Mouse (Mus musculus) C2C12 (cell line): Measurements from ENCODE around the gene Ptprm. TPM values are rescaled to one million over a fixed set of nuclear protein-coding genes. Genes with fewer than 3 reads are reported as not detected.

Source experiments
- H3K27me3 ChIP-seq: one replicate; pipeline ENCODE4 v1.6.1; 2011; ENCODE audit not compliant: control insufficient read depth, insufficient read depth, insufficient read length
- H3K36me3 ChIP-seq: one replicate; pipeline ENCODE4 v1.6.1; 2011; ENCODE audit not compliant: control insufficient read depth, insufficient read depth
- H3K4me3 ChIP-seq: one replicate; pipeline ENCODE4 v1.5.1; 2011; ENCODE audit warnings: mild to moderate bottlenecking, control low read depth; ENCODE audit not compliant: poor library complexity, insufficient read depth, severe bottlenecking
- H3K79me2 ChIP-seq: one replicate; pipeline ENCODE4 v1.6.1; 2011; ENCODE audit not compliant: control insufficient read depth, insufficient read depth
- H3K79me3 ChIP-seq: one replicate; pipeline ENCODE4 v1.6.1; 2011; ENCODE audit warnings: low read depth, control low read depth
- H3ac ChIP-seq: one replicate; pipeline ENCODE3; 2011; ENCODE audit warnings: low read depth; ENCODE audit not compliant: control insufficient read depth, insufficient read length
- CEBPB ChIP-seq: IDR thresholded peaks from one replicate; pipeline ENCODE4 v1.6.1; 2011; ENCODE audit warnings: low read depth, mild to moderate bottlenecking, control low read depth, moderate library complexity
- CTCF ChIP-seq: IDR thresholded peaks from one replicate; pipeline ENCODE4 v1.5.1; 2011; ENCODE audit not compliant: control insufficient read depth, insufficient read depth, insufficient read length
- FOSL1 ChIP-seq: IDR thresholded peaks from one replicate; pipeline ENCODE4 v1.8.0; 2011; ENCODE audit warnings: mild to moderate bottlenecking, low read length; ENCODE audit not compliant: poor library complexity, insufficient read depth, severe bottlenecking
- MAX ChIP-seq: IDR thresholded peaks from one replicate; pipeline ENCODE4 v1.6.1; 2011; ENCODE audit warnings: mild to moderate bottlenecking, control low read depth
- MYOD1 ChIP-seq: IDR thresholded peaks from one replicate; pipeline ENCODE4 v1.6.1; 2011; ENCODE audit warnings: low read depth; ENCODE audit not compliant: control insufficient read depth, insufficient read length
- MYOG ChIP-seq: IDR thresholded peaks from one replicate; pipeline ENCODE4 v1.6.1; 2011; ENCODE audit not compliant: control insufficient read depth, insufficient read length; ENCODE audit errors: extremely low read depth
- USF1 ChIP-seq: IDR thresholded peaks from one replicate; pipeline ENCODE4 v1.6.1; 2011; ENCODE audit warnings: low read depth, mild to moderate bottlenecking, control low read depth, moderate library complexity
- polyA plus RNA-seq: library from polyadenylated mRNA; unstranded; fragments of >200 nt; fragmentation: generic; extraction: Trizol; gene quantifications from one replicate; pipeline ENCODE4 v1.2.1, GENCODE M21; 2012; ENCODE audit warnings: missing spikeins

Gene Ptprm
- polyA plus RNA-seq, 1 experiment = 4.4 TPM

- Histone ChIP-seq H3K36me3 (no peaks in the 10 kb centered on the region), H3K79me3 (no peaks in the 10 kb centered on the region), H3ac (no peak overlapping the region), H3K4me3 (no peak overlapping the region), H3K27me3 (no peaks in the 10 kb centered on the region), H3K79me2 (no peaks in the 10 kb centered on the region)
- TF ChIP-seq FOSL1 (no peak), USF1 (no peak), CEBPB (no peak)
Measured at GRCm38 (mm10) chr17:66761326-66762296, 592.6 kb downstream of the Ptprm start.

GRCm38 (mm10) chr17:66757025-66757511, 597.2 kb downstream of the Ptprm start:
- Histone ChIP-seq H3K27me3 (no peaks in the 10 kb centered on the region), H3K79me2 (no peaks in the 10 kb centered on the region), H3K4me3 (no peak overlapping the region), H3K36me3 (no peaks in the 10 kb centered on the region), H3ac (no peak overlapping the region), H3K79me3 (no peaks in the 10 kb centered on the region)
- no peak for TF ChIP-seq USF1
- no peak for TF ChIP-seq CTCF

- H3ac ChIP-seq = no peak overlapping the region
- H3K4me3 ChIP-seq = no peak overlapping the region
- H3K27me3 ChIP-seq = no peaks in the 10 kb centered on the region
- H3K79me2 ChIP-seq = no peaks in the 10 kb centered on the region
- no peaks in the 10 kb centered on the region for H3K36me3 ChIP-seq
- TF ChIP-seq FOSL1 (no peak), MYOG (no peak), MAX (no peak), USF1 (no peak), CTCF (no peak), CEBPB (no peak), MYOD1 (no peak)
- no peaks in the 10 kb centered on the region for H3K79me3 ChIP-seq
Measured at GRCm38 (mm10) chr17:66756500-66756899, 597.8 kb downstream of the Ptprm start.

GRCm38 (mm10) chr17:66755191-66755654, 599.0 kb downstream of the Ptprm start:
- Histone ChIP-seq H3K79me3 (no peaks in the 10 kb centered on the region), H3K79me2 (no peaks in the 10 kb centered on the region), H3ac (no peak overlapping the region), H3K27me3 (no peaks in the 10 kb centered on the region), H3K36me3 (no peaks in the 10 kb centered on the region), H3K4me3 (no peak overlapping the region)
- no peak for TF ChIP-seq MYOD1
- no peak for TF ChIP-seq CEBPB
- TF ChIP-seq USF1 = no peak
- no peak for TF ChIP-seq MYOG
- no peak for TF ChIP-seq FOSL1
- no peak for TF ChIP-seq MAX
- TF ChIP-seq CTCF = no peak

- H3K4me3 ChIP-seq = no peak overlapping the region
- no peak overlapping the region for H3ac ChIP-seq
- no peaks in the 10 kb centered on the region for H3K27me3 ChIP-seq
- TF ChIP-seq FOSL1 (no peak), USF1 (no peak), MYOD1 (no peak), MYOG (no peak), MAX (no peak), CTCF (no peak), CEBPB (no peak)
- H3K79me3 ChIP-seq = no peaks in the 10 kb centered on the region
- H3K36me3 ChIP-seq = no peaks in the 10 kb centered on the region
- H3K79me2 ChIP-seq = no peaks in the 10 kb centered on the region
Measured at GRCm38 (mm10) chr17:66754208-66754865, 599.9 kb downstream of the Ptprm start.
